13 mouse cellular contexts compared by ENCODE assay signal in the genomic region with DNA sequence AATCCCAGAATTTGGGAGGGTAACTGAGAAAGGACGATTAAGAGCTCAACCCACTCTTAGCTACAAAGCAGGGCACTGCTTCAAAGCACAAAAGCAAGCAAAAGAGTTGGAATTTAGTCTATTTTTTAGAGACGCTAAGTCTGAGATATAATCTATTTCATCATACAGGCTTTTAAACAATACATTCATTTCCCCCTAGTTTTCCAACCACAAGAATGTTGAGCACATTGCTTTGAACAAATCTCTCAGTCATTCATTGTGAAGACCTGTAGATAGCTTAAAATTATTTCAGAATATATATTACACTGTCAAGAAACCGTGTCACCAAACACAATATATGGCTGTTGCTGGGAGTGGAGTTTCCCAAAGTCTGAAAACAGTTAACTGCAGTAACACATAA.
"Had no signal": no experiment of that assay in that cellular context is flagged by ENCODE, and none has a peak within 500 bp of the region (broad histone marks: within the 10 kb centered on the region; RNA-seq: fewer than 3 reads in every experiment).

No protein-coding gene starts in this region.

- DNase-seq: kidney, adult 18-20 months; kidney, postnatal 36 days; layer of hippocampus, adult 9-11 months; layer of hippocampus, postnatal 36 days; liver; liver, embryonic 13.5 days; liver, postnatal 0 days; lung, postnatal 36 days; right cerebral cortex, adult 18-20 months; thymus, postnatal 4 days had no signal

- H3K4me1 ChIP-seq: limb, embryonic 12.5 days; midbrain, embryonic 13.5 days; neural tube, embryonic 15.5 days had no signal

- H3K4me2 ChIP-seq: limb, embryonic 12.5 days; liver, embryonic 13.5 days; midbrain, embryonic 13.5 days; neural tube, embryonic 15.5 days had no signal

- H3K9ac ChIP-seq: limb, embryonic 12.5 days; liver, embryonic 13.5 days; liver, postnatal 0 days; midbrain, embryonic 13.5 days; neural tube, embryonic 15.5 days had no signal

- H3K27me3 ChIP-seq: limb, embryonic 12.5 days; liver, embryonic 13.5 days; midbrain, embryonic 13.5 days; neural tube, embryonic 15.5 days had no signal

- H3K27ac ChIP-seq: limb, embryonic 12.5 days; liver, embryonic 13.5 days; midbrain, embryonic 13.5 days; neural tube, embryonic 15.5 days had no signal

- H3K9me3 ChIP-seq: limb, embryonic 12.5 days; liver, embryonic 13.5 days; midbrain, embryonic 13.5 days; neural tube, embryonic 15.5 days had no signal

- H3K4me3 ChIP-seq: limb, embryonic 12.5 days; liver, embryonic 13.5 days; midbrain, embryonic 13.5 days; neural tube, embryonic 15.5 days had no signal

- H3K36me3 ChIP-seq: limb, embryonic 12.5 days; liver, embryonic 13.5 days; midbrain, embryonic 13.5 days; neural tube, embryonic 15.5 days had no signal

- ATAC-seq: liver, postnatal 0 days; midbrain, embryonic 13.5 days had no signal
